Mouse (Mus musculus): ENCODE measurements around the gene Hira.
"Not testable (repeated sequence)": the region's sequence is repeated elsewhere in the genome, so short reads cannot be mapped to it uniquely, and the experiment has no call there.

Gene Hira

DNA sequence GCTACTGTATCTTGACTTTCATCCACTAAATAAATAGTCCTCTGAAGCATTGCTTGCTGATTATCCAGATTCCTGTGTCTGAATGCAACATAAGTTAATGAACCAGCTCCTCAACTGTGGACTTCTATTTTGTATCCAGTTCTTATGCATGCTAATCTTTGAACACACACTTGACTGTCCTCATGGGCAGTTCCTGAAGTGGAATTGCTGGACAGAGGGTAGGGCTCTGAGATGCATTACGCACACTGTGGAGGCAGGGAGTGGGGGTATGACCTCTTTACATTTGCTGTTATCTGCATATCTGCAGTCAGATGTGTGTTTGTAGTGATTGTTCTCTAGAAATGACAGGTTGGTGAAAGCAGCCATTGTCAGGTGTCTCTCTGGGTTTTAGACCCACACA, 51.1 kb downstream of the Hira start:
- no peak for DNase-seq

DNA sequence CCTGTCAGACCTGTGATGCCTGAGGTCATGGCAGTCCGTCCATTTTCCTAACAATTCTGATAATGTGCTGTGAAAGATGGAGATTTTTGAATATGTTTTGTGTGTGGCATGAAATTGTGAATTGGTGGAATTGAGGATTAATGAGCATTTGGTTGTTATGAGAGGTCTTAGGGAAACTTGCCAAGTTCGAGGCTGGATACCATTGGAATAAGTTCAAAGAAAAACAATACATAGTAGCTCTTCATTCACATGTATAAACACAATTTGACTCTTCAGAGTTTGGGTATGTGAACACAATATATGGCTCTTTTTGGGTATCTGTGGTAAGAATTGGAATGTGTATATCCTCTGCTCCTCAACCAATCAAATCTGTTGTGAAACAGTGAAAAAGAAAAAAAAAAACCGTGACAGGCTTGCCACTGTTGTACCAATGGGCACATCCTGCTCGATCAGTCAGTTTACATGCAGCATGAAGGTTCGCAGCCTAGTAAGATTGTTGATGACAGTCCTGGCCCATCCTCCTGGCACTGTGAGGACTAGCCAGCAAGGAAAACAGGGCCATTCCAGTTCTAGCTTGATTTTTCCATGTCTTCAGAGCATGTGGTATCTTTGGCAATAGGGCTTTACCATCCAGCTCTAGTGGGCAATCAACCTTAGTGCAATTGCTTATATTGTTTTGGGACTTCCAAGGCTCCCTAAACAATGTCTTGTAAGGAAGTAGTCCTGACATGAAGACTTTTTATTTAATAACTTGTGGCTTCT, 61.7 kb downstream of the Hira start:
- no peak for DNase-seq

GRCm38 (mm10) chr16:18943906-18944305, 67.1 kb downstream of the Hira start:
- no peak for DNase-seq

- no peak for DNase-seq
These were observed 72.1 kb downstream of the Hira start for GRCm38 (mm10) chr16:18948941-18949340.

DNA sequence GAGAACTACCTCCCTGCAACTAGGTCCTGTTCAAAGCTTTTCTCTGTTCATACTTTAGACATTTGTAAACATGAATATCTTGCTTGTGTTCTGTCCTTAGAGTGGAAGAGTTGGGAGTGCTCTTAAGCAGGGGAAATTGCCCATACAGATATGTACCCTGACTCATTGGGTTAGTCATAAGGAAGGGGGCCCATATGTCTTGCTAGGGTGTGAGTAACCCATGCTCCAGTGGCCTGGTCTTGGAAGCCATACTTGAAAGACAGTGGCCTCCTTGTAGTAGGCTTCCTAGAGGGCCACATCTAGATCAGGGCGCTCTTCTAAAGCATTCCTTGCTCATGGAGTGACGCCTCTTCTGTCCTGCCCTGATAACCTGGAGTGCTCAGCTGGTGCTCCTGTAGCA, 73.5 kb downstream of the Hira start:
- no peak for DNase-seq

DNA sequence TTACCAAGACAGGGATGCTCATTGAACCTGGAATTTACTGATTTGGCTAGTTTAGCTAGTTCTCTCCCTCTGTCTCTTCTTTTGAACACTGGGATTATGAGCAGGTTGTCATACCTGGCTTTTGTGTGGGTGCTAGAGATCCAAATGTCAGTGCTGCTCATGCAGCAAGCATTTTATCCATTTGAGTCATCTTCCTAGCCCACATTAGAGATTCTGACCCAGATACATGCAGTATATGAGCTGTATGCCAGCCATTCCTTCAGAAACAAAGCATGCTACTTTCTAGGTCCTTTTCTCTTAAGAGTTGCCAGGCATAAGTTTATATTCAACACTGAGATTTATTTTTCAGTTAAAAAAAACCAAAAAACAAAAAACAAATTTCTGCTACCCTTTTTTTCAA, 76.0 kb downstream of the Hira start:
- no peak for DNase-seq

GRCm38 (mm10) chr16:18955070-18955469, 78.2 kb downstream of the Hira start:
- DNase-seq = no peak

DNA sequence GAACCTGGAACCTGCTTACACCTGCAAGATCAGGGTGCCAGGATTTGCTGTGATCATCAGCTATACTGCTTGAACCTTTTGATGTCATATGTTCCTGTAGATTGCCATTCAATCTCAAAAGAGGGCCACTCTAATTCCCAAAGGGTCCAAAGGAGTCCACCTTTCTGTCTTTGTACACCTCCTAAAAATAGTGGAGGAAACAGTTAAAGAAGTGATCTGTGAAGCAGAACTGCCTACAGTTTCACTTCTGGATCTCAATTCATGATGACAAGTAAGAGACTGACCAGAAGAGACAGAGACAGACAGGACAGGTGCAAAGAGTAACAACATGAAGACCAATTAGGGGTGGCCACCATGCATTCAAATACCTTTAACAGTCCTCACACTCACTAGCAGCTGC, 86.6 kb downstream of the Hira start:
- no peak for DNase-seq

GRCm38 (mm10) chr16:18969420-18970128, 92.7 kb downstream of the Hira start:
- no peak for DNase-seq

DNA sequence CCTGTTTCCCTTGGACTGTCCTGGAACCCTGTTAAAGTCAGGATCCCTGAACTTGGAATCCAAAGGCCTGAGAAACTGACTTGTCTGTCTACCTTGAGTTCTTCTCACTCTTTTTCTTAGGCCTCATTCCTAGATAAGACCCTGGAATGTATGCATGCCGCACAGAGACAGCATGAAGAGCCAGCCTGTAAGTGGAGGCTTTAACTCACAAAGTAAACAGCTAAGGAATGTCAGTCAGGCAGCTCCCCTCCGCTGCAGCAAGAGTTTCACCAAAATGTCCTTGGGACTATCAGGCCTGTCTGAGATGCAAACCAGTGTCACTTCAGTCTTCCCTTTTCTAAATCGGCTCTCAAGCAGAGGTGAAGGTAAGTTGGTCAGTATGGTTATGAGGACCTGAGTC, 94.0 kb downstream of the Hira start:
- DNase-seq = peak in 1 of 2 experiments; percentile 33

GRCm38 (mm10) chr16:18975665-18976064, 98.8 kb downstream of the Hira start:
- not testable (repeated sequence) for DNase-seq

DNA sequence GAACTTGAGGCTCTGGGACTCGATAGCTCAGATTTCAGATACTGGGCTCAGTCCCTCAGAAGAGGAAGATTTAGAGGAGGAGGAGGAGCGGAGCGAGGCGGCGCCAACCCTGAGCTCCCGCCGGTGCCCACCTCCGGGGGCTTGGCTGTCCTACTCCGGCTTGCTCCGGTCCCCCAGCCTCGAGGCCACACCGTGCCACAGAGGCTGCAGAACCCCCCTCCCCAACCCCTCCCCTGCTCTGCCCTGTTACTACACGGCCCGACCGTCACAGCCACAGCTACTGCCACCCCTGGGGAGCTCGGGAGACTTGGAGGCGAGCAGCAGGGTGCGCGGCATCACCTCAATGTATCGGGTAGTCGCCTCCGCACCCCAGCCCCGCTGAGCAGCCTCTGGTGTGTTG, 99.5 kb downstream of the Hira start:
- no peak for DNase-seq

DNA sequence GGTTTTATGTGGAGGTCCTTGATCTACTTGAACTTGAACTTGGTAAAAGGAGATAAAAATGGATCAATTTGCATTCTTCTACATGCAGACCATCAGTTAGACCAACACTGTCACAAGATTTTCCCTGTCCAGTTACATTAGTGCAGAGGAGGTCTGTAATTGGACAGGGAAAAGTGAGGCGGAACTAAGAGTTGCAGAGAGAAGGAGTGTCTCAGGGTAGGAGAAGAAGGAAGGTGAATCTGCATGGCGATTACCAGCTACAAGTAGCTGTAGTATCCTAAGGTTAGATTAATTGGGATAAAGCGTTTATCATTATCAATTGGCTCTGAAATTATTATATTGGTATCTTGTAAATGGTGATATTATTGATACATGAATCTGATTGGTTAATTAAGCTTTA, 109.5 kb downstream of the Hira start:
- DNase-seq = no peak

GRCm38 (mm10) chr16:18986860-18987259, 110.0 kb downstream of the Hira start:
- no peak for DNase-seq

- not testable (repeated sequence) for DNase-seq
These were observed 126.0 kb downstream of the Hira start for GRCm38 (mm10) chr16:19002610-19003389.

DNA sequence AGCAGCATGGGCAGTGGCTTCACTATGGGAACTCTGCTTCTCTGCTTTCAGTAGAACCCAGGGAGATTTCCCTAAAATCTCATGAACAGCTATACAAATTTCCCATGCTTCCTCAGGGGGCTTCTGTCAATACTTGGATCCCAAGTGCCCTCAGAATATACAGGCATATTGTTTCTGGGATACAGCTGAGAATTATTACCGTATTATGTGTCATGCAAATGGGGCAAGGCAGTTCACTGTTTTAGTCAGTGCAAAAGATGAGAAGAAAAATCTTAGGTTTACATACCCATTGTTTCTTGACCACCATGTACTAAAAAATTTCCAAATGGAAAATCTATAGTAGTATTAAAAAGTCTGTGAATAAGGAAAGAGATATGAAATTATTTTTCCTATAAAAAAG, 126.9 kb downstream of the Hira start:
- no peak for DNase-seq

DNA sequence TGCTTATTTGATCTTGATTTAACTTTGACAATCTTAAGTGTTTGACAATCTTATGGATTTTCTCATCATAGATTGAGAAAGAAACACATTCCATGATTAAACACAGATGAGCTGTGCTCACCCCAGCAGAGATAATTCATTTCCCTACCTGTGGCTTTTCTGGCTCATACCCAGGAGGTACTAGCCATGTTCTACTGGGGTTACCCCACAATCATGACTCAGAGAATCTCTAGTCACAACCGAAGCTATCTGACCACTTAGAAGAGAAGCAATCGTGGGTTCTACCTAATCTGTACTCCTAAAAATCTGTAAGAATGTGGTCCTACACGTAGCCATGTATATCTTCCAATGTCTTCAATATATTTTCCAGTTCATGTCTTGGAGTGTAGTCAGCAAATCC, 128.5 kb downstream of the Hira start:
- no peak for DNase-seq

DNA sequence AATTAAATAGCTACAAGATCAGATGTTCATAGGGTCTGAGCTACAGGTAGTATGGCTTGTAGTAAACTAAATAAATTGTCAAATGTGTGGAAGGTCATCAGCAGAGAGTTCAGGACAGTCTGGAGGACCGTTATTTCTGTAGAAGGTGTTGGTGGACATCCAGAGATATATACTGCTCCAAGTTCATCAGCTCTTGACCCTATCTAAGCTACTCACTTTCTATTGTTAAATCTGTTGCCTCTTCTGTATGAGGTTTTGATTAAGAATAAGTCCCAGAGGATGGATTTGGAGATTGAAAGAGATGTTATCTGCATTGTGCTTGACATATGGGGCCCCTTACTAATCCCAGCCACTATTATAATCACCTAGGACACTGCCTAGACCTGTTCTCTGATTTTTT, 129.9 kb downstream of the Hira start:
- no peak for DNase-seq

DNA sequence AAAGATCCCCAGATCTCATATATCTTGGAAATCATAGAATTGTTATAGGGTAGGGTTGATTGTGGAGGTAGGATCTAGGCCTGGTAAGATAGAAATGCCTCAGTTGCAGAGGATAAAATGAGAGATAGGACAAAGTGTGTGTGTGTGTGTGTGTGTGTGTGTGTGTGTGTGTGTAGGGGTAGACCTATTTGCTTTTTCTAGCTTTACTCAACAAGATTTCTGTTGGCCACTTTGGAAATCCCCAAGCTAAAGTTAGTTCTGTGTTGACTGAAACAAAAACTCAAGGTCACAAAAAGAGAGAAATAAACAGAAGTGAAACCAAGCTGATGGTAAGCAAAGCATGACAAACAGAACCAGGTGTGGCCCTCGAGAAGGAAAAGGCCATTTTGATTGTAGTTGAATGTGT, 130.4 kb downstream of the Hira start:
- not testable (repeated sequence) for DNase-seq

- DNase-seq = no peak
These were observed 133.9 kb downstream of the Hira start for GRCm38 (mm10) chr16:19010710-19011109.

DNA sequence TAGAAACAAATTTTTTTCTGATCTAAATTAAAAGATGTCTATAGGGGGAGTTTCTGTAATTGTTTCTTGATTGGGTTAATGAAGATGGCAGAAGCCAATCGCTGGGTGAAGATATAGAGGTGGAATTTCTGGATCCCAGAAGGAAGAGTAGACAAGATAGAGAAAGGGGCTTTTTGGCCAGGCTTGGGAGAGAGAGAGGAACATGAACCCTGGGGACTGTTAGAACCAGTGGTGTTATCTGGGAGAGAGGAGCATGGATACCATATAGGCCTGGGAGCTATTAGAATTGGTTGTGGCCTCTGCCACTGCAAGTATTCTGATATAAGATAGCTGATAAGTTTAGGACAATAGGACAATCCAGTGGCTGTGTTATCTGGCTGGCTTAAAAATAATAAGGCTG, 136.7 kb downstream of the Hira start:
- DNase-seq = no peak

DNA sequence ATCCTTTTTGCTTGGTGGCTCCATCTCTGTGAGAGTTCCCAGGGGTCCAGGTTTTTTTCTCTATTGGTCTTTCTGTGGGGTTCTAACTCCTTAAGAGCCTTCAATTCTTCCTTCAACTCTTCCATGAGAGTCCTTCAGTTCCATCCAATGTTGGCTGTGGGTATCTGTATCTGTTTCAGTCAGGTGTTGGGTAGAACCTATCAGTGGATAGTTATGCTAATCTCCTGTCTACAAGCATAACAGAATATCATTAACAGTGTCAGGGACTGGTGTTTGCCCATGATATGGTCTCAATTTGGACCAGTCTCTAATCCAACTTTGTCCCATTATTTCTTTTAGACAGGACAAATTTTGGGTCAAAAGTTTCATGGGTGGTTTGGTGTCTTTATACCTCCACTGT, 137.8 kb downstream of the Hira start:
- no peak for DNase-seq

Data from lung, postnatal 4 days (tissue).